Mouse (Mus musculus) midbrain, postnatal 0 days (tissue): ENCODE measurements around the gene Slc4a8. TPM values are rescaled to one million over a fixed set of nuclear protein-coding genes. Genes with fewer than 3 reads are reported as not detected.
"Not testable (repeated sequence)": the region's sequence is repeated elsewhere in the genome, so short reads cannot be mapped to it uniquely, and the experiment has no call there.

Experiments
- ATAC-seq: fragments of 200-750 bp; cut with Nextera tagmentation; 2 replicates; pipeline ENCODE4 v1.8.0; 2017; ENCODE audit warnings: moderate number of reproducible peaks, mild to moderate bottlenecking, moderate TSS enrichment, moderate library complexity; ENCODE audit not compliant: low FRiP score
- DNase-seq: peaks from one replicate; pipeline ENCODE4 v3.0.0-alpha.2; 2015; ENCODE audit warnings: low spot score
- H3K27ac ChIP-seq: fragments of 300-500 bp; sonication (generic); 2 replicates; pipeline ENCODE4 v1.5.1; 2014; ENCODE audit warnings: low read depth, mild to moderate bottlenecking, low read length, mixed read lengths
- H3K27me3 ChIP-seq: fragments of 300-500 bp; sonication (generic); 2 replicates; pipeline ENCODE4 v1.6.1; 2014; ENCODE audit warnings: low read length, control low read depth, mixed read lengths; ENCODE audit not compliant: insufficient read depth
- H3K36me3 ChIP-seq: fragments of 300-500 bp; sonication (generic); 2 replicates; pipeline ENCODE4 v1.6.1; 2014; ENCODE audit warnings: low read length, control low read depth, mixed read lengths; ENCODE audit not compliant: insufficient read depth
- H3K4me1 ChIP-seq: fragments of 300-500 bp; sonication (generic); 2 replicates; pipeline ENCODE4 v1.6.1; 2014; ENCODE audit warnings: mild to moderate bottlenecking, control low read depth, antibody characterized with exemption, low read length, mixed read lengths; ENCODE audit not compliant: insufficient read depth
- H3K4me2 ChIP-seq: fragments of 300-500 bp; sonication (generic); 2 replicates; pipeline ENCODE4 v1.6.1; 2014; ENCODE audit warnings: low read depth, mild to moderate bottlenecking, low read length, mixed read lengths; ENCODE audit not compliant: poor library complexity, severe bottlenecking
- H3K4me3 ChIP-seq: fragments of 300-500 bp; sonication (generic); 2 replicates; pipeline ENCODE4 v1.5.1; 2014; ENCODE audit warnings: low read depth, mild to moderate bottlenecking, low read length, moderate library complexity
- H3K9ac ChIP-seq: fragments of 300-500 bp; sonication (generic); replicated peaks from 2 replicates; pipeline ENCODE4 v1.6.1; 2014; ENCODE audit warnings: mild to moderate bottlenecking, low read length, moderate library complexity, mixed read lengths; ENCODE audit not compliant: poor library complexity, severe bottlenecking
- H3K9me3 ChIP-seq: fragments of 300-500 bp; sonication (generic); 2 replicates; pipeline ENCODE4 v1.6.1; 2016; ENCODE audit warnings: low read length, control low read depth
- CTCF ChIP-seq: IDR thresholded peaks from 2 replicates; pipeline ENCODE4 v1.5.1; 2016; ENCODE audit warnings: antibody characterized with exemption, mild to moderate bottlenecking
- WGBS: fragments of 180-500 bp; shearing (Covaris S2); extraction: QIAGEN DNeasy Blood & Tissue Kit; methylation state at CpG from one replicate; pipeline ENCODE4 v1.1.7; 2014; 5-methylcytosine and 5-hydroxymethylcytosine counted together
- polyA plus RNA-seq: library from polyadenylated mRNA; unstranded; fragments of >200 nt; fragmentation: Nextera tagmentation; extraction: Ambion mirVana; gene quantifications from 2 replicates; pipeline ENCODE4 v1.2.1, GENCODE M21; 2015
- total RNA-seq: library from RNA; depleted of rRNA; stranded (reverse); fragments of >200 nt; gene quantifications from 2 replicates; pipeline ENCODE4 v1.2.3, GENCODE M21; 2014

The Slc4a8 gene
- total and polyA plus RNA-seq, 2 experiments from 2014 or later: 31.2 to 37.3 TPM

- 60% methylated on average over 8 of the region's 8 CpGs for WGBS
- no peak overlapping the region for H3K9ac ChIP-seq
- H3K4me2 ChIP-seq: no peak overlapping the region
- H3K4me3 ChIP-seq: no peak overlapping the region
- ATAC-seq (no peak), DNase-seq (no peak)
- no peak for TF ChIP-seq CTCF
- no peak overlapping the region for H3K27ac ChIP-seq
- no peaks in the 10 kb centered on the region for H3K27me3 ChIP-seq
- peaks cover 11% of the 10 kb centered on the region; the same call in 1 of the 2 replicates for H3K36me3 ChIP-seq
- no peaks in the 10 kb centered on the region for H3K9me3 ChIP-seq
- H3K4me1 ChIP-seq: 0 out of 2 replicates have a peak, but pooled peaks cover 2% of the 10 kb centered on the region
These were observed 60.3 kb downstream of the Slc4a8 start for GRCm38 (mm10) chr15:100821824-100822223.

- H3K4me3 ChIP-seq, DNase-seq, H3K4me2 ChIP-seq, H3K27ac ChIP-seq, H3K9ac ChIP-seq, H3K36me3 ChIP-seq, ATAC-seq, H3K4me1 ChIP-seq, H3K9me3 ChIP-seq, H3K27me3 ChIP-seq: not testable (repeated sequence)
- 69% methylated on average over 4 of the region's 4 CpGs for WGBS
These were observed 60.8 kb downstream of the Slc4a8 start for GRCm38 (mm10) chr15:100822370-100822769.

GRCm38 (mm10) chr15:100825249-100825856 is 63.8 kb downstream of the Slc4a8 start:
- Histone ChIP-seq H3K27ac (no peak overlapping the region), H3K9ac (peak overlapping the region; percentile 40), H3K9me3 (no peaks in the 10 kb centered on the region), H3K36me3 (no peaks in the 10 kb centered on the region), H3K4me1 (0 out of 2 replicates have a peak, but pooled peaks cover 2% of the 10 kb centered on the region), H3K4me2 (peak overlapping the region; percentile 57), H3K27me3 (no peaks in the 10 kb centered on the region), H3K4me3 (peak overlapping the region; percentile 29)
- DNase-seq (peak; percentile 40), ATAC-seq (peak; percentile 66; the same call in 1 of the 2 replicates)
- 13% methylated on average over 25 of the region's 26 CpGs for WGBS
- TF ChIP-seq CTCF: no peak

- H3K9ac ChIP-seq: no peak overlapping the region
- H3K4me1 ChIP-seq: 0 out of 2 replicates have a peak, but pooled peaks cover 2% of the 10 kb centered on the region
- no peak overlapping the region for H3K4me2 ChIP-seq
- no peak for DNase-seq
- H3K27me3 ChIP-seq: no peaks in the 10 kb centered on the region
- no peaks in the 10 kb centered on the region for H3K36me3 ChIP-seq
- TF ChIP-seq CTCF: no peak
- WGBS: 74% methylated on average over 8 of the region's 8 CpGs
- no peak for ATAC-seq
- H3K27ac ChIP-seq: no peak overlapping the region
- H3K9me3 ChIP-seq: no peaks in the 10 kb centered on the region
- no peak overlapping the region for H3K4me3 ChIP-seq
These were observed 64.5 kb downstream of the Slc4a8 start for GRCm38 (mm10) chr15:100826076-100826475.

- H3K9ac ChIP-seq: no peak overlapping the region
- ATAC-seq: no peak
- WGBS: 89% methylated on average over 9 of the region's 9 CpGs
These were observed 68.2 kb downstream of the Slc4a8 start for GRCm38 (mm10) chr15:100829775-100830174.

GRCm38 (mm10) chr15:100830682-100831081 is 69.1 kb downstream of the Slc4a8 start:
- DNase-seq (no peak), ATAC-seq (no peak)
- peak; percentile 67 for TF ChIP-seq CTCF
- H3K9ac ChIP-seq: no peak overlapping the region
- no peak overlapping the region for H3K4me3 ChIP-seq
- H3K27me3 ChIP-seq: no peaks in the 10 kb centered on the region
- H3K36me3 ChIP-seq: no peaks in the 10 kb centered on the region
- H3K9me3 ChIP-seq: no peaks in the 10 kb centered on the region
- WGBS: 50% methylated on average over 6 of the region's 6 CpGs
- H3K27ac ChIP-seq: no peak overlapping the region
- no peaks in the 10 kb centered on the region for H3K4me1 ChIP-seq
- no peak overlapping the region for H3K4me2 ChIP-seq

More at GRCm38 (mm10) chr15:100829775-100830174, 68.2 kb downstream of the Slc4a8 start:
- TF ChIP-seq CTCF: no peak
- H3K4me1 ChIP-seq: 0 out of 2 replicates have a peak, but pooled peaks cover 2% of the 10 kb centered on the region
- H3K27ac ChIP-seq: no peak overlapping the region
- H3K4me3 ChIP-seq: no peak overlapping the region
- no peaks in the 10 kb centered on the region for H3K27me3 ChIP-seq
- DNase-seq: no peak
- H3K36me3 ChIP-seq: no peaks in the 10 kb centered on the region
- no peak overlapping the region for H3K4me2 ChIP-seq
- H3K9me3 ChIP-seq: no peaks in the 10 kb centered on the region
